Mouse (Mus musculus) intestine, embryonic 16.5 days (tissue): Measurements from ENCODE around the gene Fam166a. TPM values are rescaled to one million over a fixed set of nuclear protein-coding genes. Genes with fewer than 3 reads are reported as not detected.
A peak's percentile ranks its signal among the peaks of the same experiment; 100 is the strongest.

ENCODE experiments used
- ATAC-seq: fragments of 200-750 bp; cut with Nextera tagmentation; 2 replicates; pipeline ENCODE4 v1.8.0; 2017; ENCODE audit warnings: moderate TSS enrichment, moderate library complexity
- H3K27ac ChIP-seq: fragments of 300-500 bp; sonication (generic); 2 replicates; pipeline ENCODE4 v1.5.1; 2014; ENCODE audit warnings: mild to moderate bottlenecking, low read length
- H3K27me3 ChIP-seq: fragments of 300-500 bp; sonication (generic); replicated peaks from 2 replicates; pipeline ENCODE4 v1.6.1; 2014; ENCODE audit warnings: low read length, control low read depth, mixed read lengths; ENCODE audit not compliant: control insufficient read depth, insufficient read depth
- H3K36me3 ChIP-seq: fragments of 300-500 bp; sonication (generic); 2 replicates; pipeline ENCODE4 v1.6.1; 2014; ENCODE audit warnings: low read length, control low read depth; ENCODE audit not compliant: control insufficient read depth, insufficient read depth
- H3K4me1 ChIP-seq: fragments of 300-500 bp; sonication (generic); 2 replicates; pipeline ENCODE4 v1.6.1; 2014; ENCODE audit warnings: low read length, control low read depth, mixed read lengths; ENCODE audit not compliant: control insufficient read depth, insufficient read depth
- H3K4me2 ChIP-seq: fragments of 300-500 bp; sonication (generic); 2 replicates; pipeline ENCODE4 v1.6.1; 2014; ENCODE audit warnings: low read depth, low read length, control low read depth
- H3K4me3 ChIP-seq: fragments of 300-500 bp; sonication (generic); 2 replicates; pipeline ENCODE4 v1.5.1; 2014; ENCODE audit warnings: mild to moderate bottlenecking, low read length
- H3K9ac ChIP-seq: fragments of 300-500 bp; sonication (generic); 2 replicates; pipeline ENCODE4 v1.6.1; 2014; ENCODE audit warnings: low read depth, low read length
- H3K9me3 ChIP-seq: fragments of 300-500 bp; sonication (generic); 2 replicates; pipeline ENCODE4 v1.6.1; 2016; ENCODE audit warnings: low read length, control low read depth; ENCODE audit not compliant: control insufficient read depth
- WGBS: fragments of 180-500 bp; shearing (Covaris S2); extraction: QIAGEN DNeasy Blood & Tissue Kit; methylation state at CpG from one replicate; pipeline ENCODE4 v1.1.7; 2014; 5-methylcytosine and 5-hydroxymethylcytosine counted together
- polyA plus RNA-seq: library from polyadenylated mRNA; unstranded; fragments of >200 nt; fragmentation: Nextera tagmentation; extraction: Ambion mirVana; gene quantifications from 2 replicates; pipeline ENCODE4 v1.2.1, GENCODE M21; 2015

Gene Fam166a
- polyA plus RNA-seq, 1 experiment from 2014 or later: 0.12 TPM

GRCm38 (mm10) chr2:25258887-25259286 is 40.3 kb downstream of the Fam166a start:
- Histone ChIP-seq H3K9ac (no peak overlapping the region), H3K4me3 (no peak overlapping the region), H3K36me3 (no peaks in the 10 kb centered on the region), H3K27ac (no peak overlapping the region), H3K27me3 (peaks cover 3% of the 10 kb centered on the region; the same call in 1 of the 2 replicates), H3K4me2 (no peak overlapping the region), H3K4me1 (peaks cover 23% of the 10 kb centered on the region), H3K9me3 (no peaks in the 10 kb centered on the region)
- no peak for ATAC-seq
- 66% methylated on average over 2 of the region's 2 CpGs for WGBS

- 38% methylated on average over 11 of the region's 12 CpGs for WGBS
- peaks cover 5% of the 10 kb centered on the region; the same call in 1 of the 2 replicates for H3K27me3 ChIP-seq
- peak; percentile 21 for ATAC-seq
- H3K9ac ChIP-seq: peak overlapping the region; percentile 65
- peaks cover 30% of the 10 kb centered on the region for H3K4me1 ChIP-seq
- H3K4me3 ChIP-seq: peak overlapping the region; percentile 93
- peak overlapping the region; percentile 72 for H3K27ac ChIP-seq
- H3K4me2 ChIP-seq: peak overlapping the region; percentile 81
- H3K9me3 ChIP-seq: no peaks in the 10 kb centered on the region
- no peaks in the 10 kb centered on the region for H3K36me3 ChIP-seq
Observed at GRCm38 (mm10) chr2:25261870-25262269, 43.3 kb downstream of the Fam166a start.

GRCm38 (mm10) chr2:25262291-25262767 is 43.8 kb downstream of the Fam166a start, which contains the start of gene Tprn:
Gene Tprn (plus strand): TSS chr2:25262618.
- peak within 1 kb of the TSS; percentile 93 for H3K4me3 ChIP-seq
- peak within 1 kb of the TSS; percentile 96 for H3K27ac ChIP-seq
- no peaks in the 10 kb centered on the region for H3K36me3 ChIP-seq
- H3K9me3 ChIP-seq: no peaks in the 10 kb centered on the region
- WGBS: under 1% methylated on average over 39 of the region's 39 CpGs
- H3K4me2 ChIP-seq: peak within 1 kb of the TSS; percentile 96
- H3K4me1 ChIP-seq: peaks cover 35% of the 10 kb centered on the region
- H3K9ac ChIP-seq: peak within 1 kb of the TSS; percentile 87
- peaks cover 5% of the 10 kb centered on the region; the same call in 1 of the 2 replicates for H3K27me3 ChIP-seq
- peak; percentile 95 for ATAC-seq

GRCm38 (mm10) chr2:25262795-25263622 is 44.5 kb downstream of the Fam166a start:
- peak overlapping the region; percentile 93 for H3K4me3 ChIP-seq
- H3K4me1 ChIP-seq: peaks cover 40% of the 10 kb centered on the region
- ATAC-seq: peak; percentile 10
- H3K27me3 ChIP-seq: peaks cover 5% of the 10 kb centered on the region; the same call in 1 of the 2 replicates
- peak overlapping the region; percentile 87 for H3K9ac ChIP-seq
- peak overlapping the region; percentile 96 for H3K27ac ChIP-seq
- WGBS: under 1% methylated on average over 82 of the region's 82 CpGs
- no peaks in the 10 kb centered on the region for H3K36me3 ChIP-seq
- H3K4me2 ChIP-seq: peak overlapping the region; percentile 96
- no peaks in the 10 kb centered on the region for H3K9me3 ChIP-seq

GRCm38 (mm10) chr2:25263623-25264285 is 45.2 kb downstream of the Fam166a start:
- Histone ChIP-seq H3K36me3 (no peaks in the 10 kb centered on the region), H3K27ac (peak overlapping the region; percentile 96), H3K4me2 (peak overlapping the region; percentile 96), H3K4me1 (peaks cover 41% of the 10 kb centered on the region), H3K9me3 (no peaks in the 10 kb centered on the region), H3K27me3 (peaks cover 5% of the 10 kb centered on the region; the same call in 1 of the 2 replicates), H3K9ac (peak overlapping the region; percentile 87), H3K4me3 (peak overlapping the region; percentile 93)
- 23% methylated on average over 12 of the region's 12 CpGs for WGBS
- ATAC-seq: no peak

- H3K9me3 ChIP-seq: no peaks in the 10 kb centered on the region
- H3K4me3 ChIP-seq: peak overlapping the region; percentile 93
- peaks cover 5% of the 10 kb centered on the region; the same call in 1 of the 2 replicates for H3K27me3 ChIP-seq
- peaks cover 1% of the 10 kb centered on the region for H3K36me3 ChIP-seq
- no peak for ATAC-seq
- H3K4me2 ChIP-seq: peak overlapping the region; percentile 96
- WGBS: 76% methylated on average over 5 of the region's 5 CpGs
- peak overlapping the region; percentile 96 for H3K27ac ChIP-seq
- H3K9ac ChIP-seq: peak overlapping the region; percentile 87
- H3K4me1 ChIP-seq: peaks cover 41% of the 10 kb centered on the region
Observed at GRCm38 (mm10) chr2:25264286-25264660, 45.7 kb downstream of the Fam166a start.

- 77% methylated on average over 3 of the region's 3 CpGs for WGBS
- peak overlapping the region; percentile 87 for H3K9ac ChIP-seq
- H3K27ac ChIP-seq: peak overlapping the region; percentile 96
Observed at GRCm38 (mm10) chr2:25264851-25265250, 46.3 kb downstream of the Fam166a start.

GRCm38 (mm10) chr2:25265897-25266656 is 47.5 kb downstream of the Fam166a start:
- peak; percentile 29 for ATAC-seq
- Histone ChIP-seq H3K9ac (peak overlapping the region; percentile 87), H3K27ac (peak overlapping the region; percentile 96), H3K9me3 (no peaks in the 10 kb centered on the region), H3K27me3 (peaks cover 5% of the 10 kb centered on the region; the same call in 1 of the 2 replicates), H3K36me3 (peaks cover 11% of the 10 kb centered on the region), H3K4me1 (peaks cover 46% of the 10 kb centered on the region), H3K4me3 (peak overlapping the region; percentile 93), H3K4me2 (peak overlapping the region; percentile 96)
- WGBS: 47% methylated on average over 6 of the region's 6 CpGs

More at GRCm38 (mm10) chr2:25264851-25265250, 46.3 kb downstream of the Fam166a start:
- ATAC-seq: no peak
- Histone ChIP-seq H3K9me3 (no peaks in the 10 kb centered on the region), H3K4me2 (peak overlapping the region; percentile 96), H3K4me1 (peaks cover 41% of the 10 kb centered on the region), H3K36me3 (peaks cover 6% of the 10 kb centered on the region), H3K4me3 (peak overlapping the region; percentile 93), H3K27me3 (peaks cover 5% of the 10 kb centered on the region; the same call in 1 of the 2 replicates)
